Mouse (Mus musculus) ES-E14 (cell line): ENCODE measurements around the gene Gm17324. TPM values are rescaled to one million over a fixed set of nuclear protein-coding genes. Genes with fewer than 3 reads are reported as not detected.

ENCODE experiments used
- DNase-seq: peaks from one replicate; pipeline ENCODE4 v3.0.0-alpha.2; 2013; ENCODE audit warnings: low read depth, low spot score
- H3K27ac ChIP-seq: 2 replicates; pipeline ENCODE4 v1.5.1; 2012; ENCODE audit warnings: low read depth, mild to moderate bottlenecking, low read length, moderate library complexity, mixed read lengths; ENCODE audit not compliant: poor library complexity, insufficient read depth, severe bottlenecking
- H3K36me3 ChIP-seq: 2 replicates; pipeline ENCODE4 v1.6.1; 2012; ENCODE audit warnings: mild to moderate bottlenecking, low read length, moderate library complexity, mixed read lengths; ENCODE audit not compliant: control insufficient read depth, poor library complexity, insufficient read depth, severe bottlenecking
- H3K4me1 ChIP-seq, 2 experiments: fragments of 150-350 bp in 1 of 2; sonication (generic) in 1 of 2; 2 replicates each; pipeline ENCODE4 v1.6.1; 2012; ENCODE audit warnings: low read length in 2 of 2, mild to moderate bottlenecking in 1 of 2, mixed read lengths in 1 of 2; ENCODE audit not compliant: control insufficient read depth in 2 of 2, insufficient read depth in 2 of 2, poor library complexity in 1 of 2
- H3K4me3 ChIP-seq, 2 experiments: fragments of 150-350 bp in 1 of 2; sonication (generic) in 1 of 2; 2 replicates each; pipeline ENCODE4 v1.5.1; 2012; ENCODE audit warnings: low read length in 2 of 2, low read depth in 1 of 2, mild to moderate bottlenecking in 1 of 2, mixed read lengths in 1 of 2; ENCODE audit not compliant: insufficient read depth in 1 of 2, poor library complexity in 1 of 2, severe bottlenecking in 1 of 2
- H3K9ac ChIP-seq: 2 replicates; pipeline ENCODE4 v1.6.1; 2012; ENCODE audit warnings: low read depth, mild to moderate bottlenecking, low read length, mixed read lengths; ENCODE audit not compliant: poor library complexity, insufficient read depth, severe bottlenecking
- H3K9me3 ChIP-seq: fragments of 150-350 bp; sonication (generic); 2 replicates; pipeline ENCODE4 v1.6.1; 2012; ENCODE audit warnings: low read depth, mild to moderate bottlenecking, low read length; ENCODE audit not compliant: control insufficient read depth, insufficient read depth
- CHD2 ChIP-seq: IDR thresholded peaks from 2 replicates; pipeline ENCODE4 v1.6.1; 2014; ENCODE audit warnings: mild to moderate bottlenecking, low read depth, low read length, inconsistent platforms
- HCFC1 ChIP-seq: IDR thresholded peaks from 2 replicates; pipeline ENCODE4 v1.6.1; 2012; ENCODE audit warnings: low read length, inconsistent platforms, borderline replicate concordance; ENCODE audit not compliant: insufficient read depth
- MAFK ChIP-seq: IDR thresholded peaks from 2 replicates; pipeline ENCODE4 v1.6.1; 2014; ENCODE audit warnings: mild to moderate bottlenecking, low read depth, low read length, inconsistent platforms; ENCODE audit not compliant: insufficient read depth
- ZC3H11A ChIP-seq: IDR thresholded peaks from 2 replicates; pipeline ENCODE4 v1.6.1; 2012; ENCODE audit warnings: low read depth, mild to moderate bottlenecking, inconsistent platforms, low read length, borderline replicate concordance
- ZNF384 ChIP-seq: IDR thresholded peaks from 2 replicates; pipeline ENCODE4 v1.6.1; 2012; ENCODE audit warnings: low read depth, low read length, inconsistent platforms
- in situ Hi-C, 2 experiments: fragments of 600-800 bp; cut with MboI; formaldehyde crosslinking; loops; one replicate each; pipeline ENCODE4 v1.15.1; 2025; ENCODE audit warnings: low sequenced_read_pairs in 2 of 2, inconsistent platforms in 1 of 2; ENCODE audit not compliant: unreplicated experiment in 2 of 2
- total RNA-seq: library from RNA; depleted of rRNA; stranded (reverse); fragments of 300-350 nt; gene quantifications from 2 replicates; pipeline ENCODE4 v1.2.3, GENCODE M21; 2012

The Gm17324 gene
- total RNA-seq, 1 experiment = 0.45 TPM

GRCm38 (mm10) chr9:78442237-78442578 lies 6.4 kb downstream of the Gm17324 start:
- TF ChIP-seq HCFC1 = no peak
- no peak for TF ChIP-seq CHD2
- TF ChIP-seq ZNF384 = no peak
- TF ChIP-seq ZC3H11A = no peak
- TF ChIP-seq MAFK = no peak
- in situ Hi-C loops = no loop called here
- Histone ChIP-seq H3K4me1 (peaks cover 0 to 3% of the 10 kb centered on the region in 2 experiments; a peak in 2 of 4 replicates), H3K27ac (no peak overlapping the region), H3K9ac (peak overlapping the region; percentile 71), H3K9me3 (no peaks in the 10 kb centered on the region), H3K4me3 (peak overlapping the region; percentile 40 to 76), H3K36me3 (no peaks in the 10 kb centered on the region)
- no peak for DNase-seq

GRCm38 (mm10) chr9:78439426-78439825 lies 9.2 kb downstream of the Gm17324 start:
- DNase-seq = no peak
- Histone ChIP-seq H3K4me3 (no peak overlapping the region), H3K9me3 (no peaks in the 10 kb centered on the region), H3K36me3 (no peaks in the 10 kb centered on the region), H3K27ac (no peak overlapping the region), H3K9ac (no peak overlapping the region), H3K4me1 (peaks cover 0 to 8% of the 10 kb centered on the region in 2 experiments; a peak in 2 of 4 replicates)
- in situ Hi-C loops = no loop called here
- TF ChIP-seq ZC3H11A = no peak
- TF ChIP-seq CHD2 = no peak
- no peak for TF ChIP-seq MAFK
- no peak for TF ChIP-seq ZNF384
- no peak for TF ChIP-seq HCFC1

DNA sequence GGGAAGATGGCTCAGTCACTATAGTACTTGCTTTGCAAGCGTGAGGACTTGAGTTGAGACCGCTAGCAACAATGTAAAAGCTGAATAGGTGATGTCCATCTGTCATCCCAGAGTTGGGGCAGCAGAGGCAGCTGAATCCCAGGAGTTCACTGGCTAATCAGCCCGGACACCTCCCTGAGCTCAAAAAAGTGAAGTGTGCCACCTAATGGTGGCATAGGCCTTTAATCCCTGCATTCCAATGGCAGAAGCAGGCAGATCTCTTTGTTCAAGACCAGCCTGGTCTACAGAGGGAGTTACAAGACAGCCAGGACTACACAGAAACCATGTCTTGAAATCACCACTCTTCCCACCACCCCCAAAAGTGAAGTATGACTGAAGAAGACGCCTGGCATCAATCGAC lies 16.1 kb downstream of the Gm17324 start:
- DNase-seq = no peak
- H3K27ac ChIP-seq = no peak overlapping the region
- peaks cover 0 to 5% of the 10 kb centered on the region in 2 experiments; a peak in 1 of 4 replicates for H3K4me1 ChIP-seq
- H3K9ac ChIP-seq = no peak overlapping the region
- no peak overlapping the region for H3K4me3 ChIP-seq
- H3K9me3 ChIP-seq = no peaks in the 10 kb centered on the region
- H3K36me3 ChIP-seq = no peaks in the 10 kb centered on the region
- no peak for TF ChIP-seq ZC3H11A
- TF ChIP-seq HCFC1 = no peak
- no peak for TF ChIP-seq ZNF384
- no peak for TF ChIP-seq MAFK
- no peak for TF ChIP-seq CHD2
- in situ Hi-C loops = no loop called here

- no peak overlapping the region for H3K27ac ChIP-seq
- DNase-seq = no peak
- in situ Hi-C loops = no loop called here
- H3K9ac ChIP-seq = no peak overlapping the region
- no peak overlapping the region for H3K4me3 ChIP-seq
- no peaks in the 10 kb centered on the region for H3K36me3 ChIP-seq
- no peaks in the 10 kb centered on the region for H3K9me3 ChIP-seq
- no peaks in the 10 kb centered on the region; a peak in 1 of 4 replicates for H3K4me1 ChIP-seq
- TF ChIP-seq ZC3H11A (no peak), CHD2 (no peak), ZNF384 (no peak), HCFC1 (no peak), MAFK (no peak)
Observed at GRCm38 (mm10) chr9:78430486-78430885, 18.1 kb downstream of the Gm17324 start.

DNA sequence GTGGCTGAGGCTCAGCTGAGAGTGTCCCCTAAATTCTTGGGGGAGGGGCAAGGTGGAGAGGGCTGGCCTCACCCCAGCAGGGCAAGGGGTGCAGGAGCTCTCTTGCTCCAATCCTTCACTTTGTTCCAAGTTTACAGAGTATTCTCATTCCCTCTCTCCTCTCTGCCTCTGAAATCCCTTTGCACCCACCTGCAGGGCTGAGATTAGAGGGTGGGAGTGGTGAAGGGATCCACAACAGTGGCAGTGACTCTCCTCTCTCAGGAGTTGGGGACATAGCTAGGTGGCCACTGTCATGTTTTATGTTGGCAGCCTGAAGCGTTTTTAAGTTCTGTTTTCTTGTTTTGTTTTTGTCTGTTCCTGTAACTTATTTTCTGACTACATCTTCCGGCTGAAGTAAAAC lies 19.0 kb downstream of the Gm17324 start:
- H3K9me3 ChIP-seq = no peaks in the 10 kb centered on the region
- no peaks in the 10 kb centered on the region for H3K36me3 ChIP-seq
- H3K27ac ChIP-seq = peak overlapping the region; percentile 19; the same call in 1 of the 2 replicates
- TF ChIP-seq ZC3H11A (no peak), ZNF384 (no peak), CHD2 (no peak), HCFC1 (no peak), MAFK (no peak)
- no peaks in the 10 kb centered on the region; a peak in 1 of 4 replicates for H3K4me1 ChIP-seq
- H3K4me3 ChIP-seq = no peak overlapping the region
- H3K9ac ChIP-seq = no peak overlapping the region
- in situ Hi-C loops = no loop called here
- no peak for DNase-seq
